Mouse (Mus musculus) heart, embryonic 10.5 days (tissue): ENCODE results near the gene Cst12. TPM values are rescaled to one million over a fixed set of nuclear protein-coding genes. Genes with fewer than 3 reads are reported as not detected.
"Not testable (repeated sequence)": the region's sequence is repeated elsewhere in the genome, so short reads cannot be mapped to it uniquely, and the experiment has no call there.

Experiments
- DNase-seq: peaks from one replicate; pipeline ENCODE4 v3.0.0-alpha.2; 2017; ENCODE audit warnings: low spot score
- H3K27ac ChIP-seq: fragments of 300-500 bp; sonication (generic); 2 replicates; pipeline ENCODE4 v1.5.1; 2016; ENCODE audit warnings: mild to moderate bottlenecking
- H3K27me3 ChIP-seq: fragments of 300-500 bp; sonication (generic); 2 replicates; pipeline ENCODE4 v1.6.1; 2016; ENCODE audit warnings: mild to moderate bottlenecking; ENCODE audit not compliant: poor library complexity, insufficient read depth, severe bottlenecking
- H3K36me3 ChIP-seq: fragments of 300-500 bp; sonication (generic); 2 replicates; pipeline ENCODE4 v1.6.1; 2016; ENCODE audit warnings: mild to moderate bottlenecking, moderate library complexity
- H3K4me1 ChIP-seq: fragments of 300-500 bp; sonication (generic); 2 replicates; pipeline ENCODE4 v1.6.1; 2016; ENCODE audit warnings: mild to moderate bottlenecking
- H3K4me3 ChIP-seq: fragments of 300-500 bp; sonication (generic); 2 replicates; pipeline ENCODE4 v1.5.1; 2016; ENCODE audit warnings: mild to moderate bottlenecking, moderate library complexity
- H3K9me3 ChIP-seq: fragments of 300-500 bp; sonication (generic); 2 replicates; pipeline ENCODE4 v1.6.1; 2016; ENCODE audit warnings: mild to moderate bottlenecking, moderate library complexity
- WGBS: fragments of 180-500 bp; shearing (Covaris S2); methylation state at CpG from one replicate; pipeline ENCODE4 v1.1.7; 2016; 5-methylcytosine and 5-hydroxymethylcytosine counted together
- polyA plus RNA-seq: library from polyadenylated mRNA; unstranded; fragments of >200 nt; fragmentation: Nextera tagmentation; extraction: Ambion mirVana; gene quantifications from 2 replicates; pipeline ENCODE4 v1.2.1, GENCODE M21; 2016

Gene Cst12
- not detected in 2 replicates for polyA plus RNA-seq

- no peaks in the 10 kb centered on the region for H3K27me3 ChIP-seq
- no peaks in the 10 kb centered on the region for H3K4me1 ChIP-seq
- no peaks in the 10 kb centered on the region for H3K36me3 ChIP-seq
- WGBS: 88% methylated on average over 6 of the region's 6 CpGs
- H3K27ac ChIP-seq: no peak within 1 kb of the TSS
- no peaks in the 10 kb centered on the region for H3K9me3 ChIP-seq
- no peak for DNase-seq
- no peak within 1 kb of the TSS for H3K4me3 ChIP-seq
These were observed at the start of gene Cst12 for GRCm38 (mm10) chr2:148789142-148789541. Gene Cst12 (plus strand): TSS chr2:148789361.

GRCm38 (mm10) chr2:148743001-148743400 is 46.2 kb upstream of the Cst12 start:
- no peaks in the 10 kb centered on the region for H3K4me1 ChIP-seq
- DNase-seq: peak; percentile 10

GRCm38 (mm10) chr2:148743846-148744407 is 45.2 kb upstream of the Cst12 start:
- Histone ChIP-seq H3K4me1 (no peaks in the 10 kb centered on the region), H3K4me3 (no peak overlapping the region), H3K27me3 (no peaks in the 10 kb centered on the region), H3K27ac (no peak overlapping the region), H3K9me3 (no peaks in the 10 kb centered on the region), H3K36me3 (no peaks in the 10 kb centered on the region)
- peak; percentile 20 for DNase-seq
- 69% methylated on average over 3 of the region's 3 CpGs for WGBS

More at GRCm38 (mm10) chr2:148743001-148743400, 46.2 kb upstream of the Cst12 start:
- Histone ChIP-seq H3K27ac (no peak overlapping the region), H3K9me3 (no peaks in the 10 kb centered on the region), H3K4me3 (no peak overlapping the region), H3K27me3 (no peaks in the 10 kb centered on the region), H3K36me3 (no peaks in the 10 kb centered on the region)
- WGBS: 75% methylated on average over 3 of the region's 3 CpGs

GRCm38 (mm10) chr2:148750058-148750457 is 39.1 kb upstream of the Cst12 start, which contains the start of gene Cstl1:
Gene Cstl1 (plus strand): TSS chr2:148750358.
- peak; percentile 66 for DNase-seq
- no peaks in the 10 kb centered on the region for H3K36me3 ChIP-seq
- H3K27ac ChIP-seq: no peak within 1 kb of the TSS
- WGBS: 75% methylated on average over 1 of the region's 1 CpGs
- no peak within 1 kb of the TSS for H3K4me3 ChIP-seq
- no peaks in the 10 kb centered on the region for H3K9me3 ChIP-seq
- no peaks in the 10 kb centered on the region for H3K4me1 ChIP-seq
- H3K27me3 ChIP-seq: no peaks in the 10 kb centered on the region

- no peak overlapping the region for H3K27ac ChIP-seq
- no peaks in the 10 kb centered on the region for H3K27me3 ChIP-seq
- H3K36me3 ChIP-seq: no peaks in the 10 kb centered on the region
- no peaks in the 10 kb centered on the region for H3K4me1 ChIP-seq
- 17% methylated on average over 15 of the region's 15 CpGs for WGBS
- no peaks in the 10 kb centered on the region for H3K9me3 ChIP-seq
- peak overlapping the region; percentile 47 for H3K4me3 ChIP-seq
- peak; percentile 75 for DNase-seq
These were observed 37.0 kb upstream of the Cst12 start for GRCm38 (mm10) chr2:148751893-148752813.

GRCm38 (mm10) chr2:148754310-148754846 is 34.8 kb upstream of the Cst12 start:
- DNase-seq: peak; percentile 28
- no peak overlapping the region for H3K4me3 ChIP-seq
- WGBS: 71% methylated on average over 1 of the region's 1 CpGs
- H3K9me3 ChIP-seq: no peaks in the 10 kb centered on the region
- H3K27ac ChIP-seq: no peak overlapping the region
- H3K36me3 ChIP-seq: no peaks in the 10 kb centered on the region
- no peaks in the 10 kb centered on the region for H3K4me1 ChIP-seq
- no peaks in the 10 kb centered on the region for H3K27me3 ChIP-seq

GRCm38 (mm10) chr2:148763648-148764388 is 25.3 kb upstream of the Cst12 start:
- 94% methylated on average over 1 of the region's 1 CpGs for WGBS
- Histone ChIP-seq H3K4me3 (no peak overlapping the region), H3K9me3 (no peaks in the 10 kb centered on the region), H3K4me1 (no peaks in the 10 kb centered on the region), H3K27ac (no peak overlapping the region), H3K27me3 (no peaks in the 10 kb centered on the region), H3K36me3 (no peaks in the 10 kb centered on the region)
- peak; percentile 48 for DNase-seq

DNA sequence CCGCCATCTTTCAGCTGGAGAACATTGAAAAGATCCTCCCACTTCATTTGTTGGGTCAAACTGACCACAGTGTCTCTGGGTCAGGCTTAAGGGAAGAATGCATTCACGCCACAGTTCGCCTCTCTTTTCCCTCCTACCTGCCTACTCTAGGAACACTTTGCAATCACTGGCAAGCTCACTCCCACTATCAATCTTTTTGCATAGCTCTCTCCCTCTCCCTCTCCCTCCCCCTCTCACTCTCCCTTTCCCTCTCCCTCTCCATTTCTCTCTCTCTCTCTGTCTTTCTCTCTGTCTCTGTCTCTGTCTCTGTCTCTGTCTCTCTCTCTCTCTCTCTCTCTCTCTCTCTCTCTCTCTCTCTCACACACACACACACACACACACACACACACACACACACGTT is 17.8 kb upstream of the Cst12 start, which contains the start of gene Cst11:
Gene Cst11, minus strand, starts transcription at position 101 of the 400 bp plus-strand sequence.
- H3K27ac ChIP-seq, H3K9me3 ChIP-seq, H3K4me1 ChIP-seq, H3K4me3 ChIP-seq, H3K36me3 ChIP-seq, H3K27me3 ChIP-seq: not testable (repeated sequence)
- whole genome bisulfite sequencing: 81% methylated on average over 4 of the region's 4 CpGs
- DNase-seq: peak; percentile 31

DNA sequence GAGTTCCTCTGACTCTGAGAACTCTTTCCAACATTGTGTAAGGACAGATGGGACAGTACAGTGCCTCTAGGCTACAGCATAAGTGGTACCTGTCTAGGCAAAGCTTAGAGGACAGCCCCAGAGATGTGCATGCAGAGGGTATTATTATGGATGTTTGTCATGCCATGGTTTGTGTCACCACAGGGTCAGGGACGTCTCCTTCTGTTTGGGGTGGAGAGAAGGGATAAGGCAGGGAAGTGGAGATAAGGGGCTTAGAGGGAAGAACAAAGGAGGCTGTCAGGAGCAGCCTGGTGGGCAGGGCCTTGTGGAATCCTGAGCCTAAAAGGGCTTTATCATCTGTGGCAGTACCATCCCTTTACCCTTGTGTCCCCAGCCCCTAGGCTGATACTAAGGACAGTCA is 7.5 kb upstream of the Cst12 start, which contains the start of gene 8030411F24Rik:
Gene 8030411F24Rik, plus strand, starts transcription at position 301 of the 400 bp plus-strand sequence.
- Histone ChIP-seq H3K9me3 (no peaks in the 10 kb centered on the region), H3K4me1 (no peaks in the 10 kb centered on the region), H3K27me3 (no peaks in the 10 kb centered on the region), H3K36me3 (no peaks in the 10 kb centered on the region), H3K4me3 (no peak within 1 kb of the TSS), H3K27ac (no peak within 1 kb of the TSS)
- DNase-seq: no peak
- WGBS: 4% methylated on average over 1 of the region's 1 CpGs

DNA sequence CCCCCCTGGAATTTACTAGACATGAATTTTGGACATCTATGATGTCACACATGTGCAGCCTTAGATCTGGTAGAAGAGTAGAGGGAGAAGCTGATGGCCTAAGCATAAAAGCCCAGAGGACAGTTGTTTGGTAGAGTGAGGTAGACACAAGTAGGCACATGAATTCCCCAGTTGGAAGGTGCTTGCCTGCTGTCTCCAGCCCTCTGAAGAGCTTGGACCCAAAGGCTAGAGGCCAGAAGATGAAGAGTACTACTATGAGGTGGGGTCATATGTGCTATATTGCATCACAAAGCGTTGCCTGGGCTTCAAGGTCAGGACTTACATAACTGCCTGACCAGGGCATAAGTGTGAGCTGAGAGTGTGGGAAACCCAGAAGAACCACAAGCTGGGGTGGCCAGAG is 9.3 kb downstream of the Cst12 start, which contains the start of gene Cst8:
Gene Cst8, plus strand, starts transcription at position 301 of the 400 bp plus-strand sequence.
- no peak for DNase-seq
- no peaks in the 10 kb centered on the region for H3K36me3 ChIP-seq
- H3K4me3 ChIP-seq: no peak within 1 kb of the TSS
- no peaks in the 10 kb centered on the region for H3K27me3 ChIP-seq
- peaks cover 4% of the 10 kb centered on the region; the same call in 1 of the 2 replicates for H3K4me1 ChIP-seq
- H3K9me3 ChIP-seq: no peaks in the 10 kb centered on the region
- no peak within 1 kb of the TSS for H3K27ac ChIP-seq
- WGBS: 80% methylated on average over 1 of the region's 1 CpGs

DNA sequence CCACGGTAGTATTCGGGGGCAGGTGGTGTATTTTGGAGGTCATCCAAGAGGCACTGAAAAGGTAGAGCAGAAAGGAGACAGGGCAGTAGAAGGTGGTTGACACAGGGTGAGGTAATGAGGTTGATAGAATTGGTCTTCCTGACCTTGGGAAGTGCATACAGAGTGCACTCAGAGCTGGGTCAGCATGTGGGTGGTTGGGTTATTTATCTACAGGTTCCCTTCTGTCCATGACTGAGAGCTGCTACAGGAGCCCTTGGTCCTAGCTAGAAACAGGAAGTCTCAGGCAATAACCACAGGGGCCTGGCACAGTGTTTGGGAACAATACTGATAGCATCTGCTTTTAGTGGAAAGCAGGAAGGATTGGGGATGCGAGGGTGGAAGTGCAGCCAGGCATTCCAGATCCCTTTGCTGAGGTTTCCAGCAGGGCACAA is 12.3 kb downstream of the Cst12 start:
- no peaks in the 10 kb centered on the region for H3K9me3 ChIP-seq
- H3K36me3 ChIP-seq: no peaks in the 10 kb centered on the region
- no peak for DNase-seq
- 46% methylated on average over 3 of the region's 3 CpGs for WGBS
- H3K4me1 ChIP-seq: peaks cover 4% of the 10 kb centered on the region; the same call in 1 of the 2 replicates
- H3K27ac ChIP-seq: no peak overlapping the region
- no peaks in the 10 kb centered on the region for H3K27me3 ChIP-seq
- no peak overlapping the region for H3K4me3 ChIP-seq

GRCm38 (mm10) chr2:148806696-148807095 is 17.5 kb downstream of the Cst12 start:
- 77% methylated on average over 6 of the region's 6 CpGs for WGBS
- DNase-seq: no peak
- Histone ChIP-seq H3K4me3 (no peak overlapping the region), H3K9me3 (no peaks in the 10 kb centered on the region), H3K27ac (no peak overlapping the region), H3K4me1 (no peaks in the 10 kb centered on the region), H3K36me3 (no peaks in the 10 kb centered on the region), H3K27me3 (no peaks in the 10 kb centered on the region)
